Mouse (Mus musculus) heart, embryonic 15.5 days (tissue): Measurements from ENCODE around the gene Ecm1. TPM values are rescaled to one million over a fixed set of nuclear protein-coding genes. Genes with fewer than 3 reads are reported as not detected.

Source experiments
- ATAC-seq: fragments of 200-750 bp; cut with Nextera tagmentation; replicated peaks from 2 replicates; pipeline ENCODE4 v1.8.0; 2017; ENCODE audit warnings: low read depth, moderate TSS enrichment; ENCODE audit not compliant: insufficient number of reproducible peaks, insufficient read depth, low FRiP score
- H3K27ac ChIP-seq: fragments of 300-500 bp; sonication (generic); 2 replicates; pipeline ENCODE4 v1.5.1; 2015; ENCODE audit warnings: mild to moderate bottlenecking, inconsistent platforms
- H3K27me3 ChIP-seq: fragments of 300-500 bp; sonication (generic); 2 replicates; pipeline ENCODE4 v1.6.1; 2015; ENCODE audit warnings: inconsistent platforms
- H3K36me3 ChIP-seq: fragments of 300-500 bp; sonication (generic); 2 replicates; pipeline ENCODE4 v1.6.1; 2015; ENCODE audit warnings: mild to moderate bottlenecking, inconsistent platforms
- H3K4me1 ChIP-seq: fragments of 300-500 bp; sonication (generic); replicated peaks from 2 replicates; pipeline ENCODE4 v1.6.1; 2015; ENCODE audit warnings: inconsistent platforms
- H3K4me2 ChIP-seq: fragments of 300-500 bp; sonication (generic); 2 replicates; pipeline ENCODE4 v1.6.1; 2015; ENCODE audit warnings: inconsistent platforms, mild to moderate bottlenecking, moderate library complexity
- H3K4me3 ChIP-seq: fragments of 300-500 bp; sonication (generic); 2 replicates; pipeline ENCODE4 v1.5.1; 2015; ENCODE audit warnings: mild to moderate bottlenecking, inconsistent platforms
- H3K9ac ChIP-seq: fragments of 300-500 bp; sonication (generic); 2 replicates; pipeline ENCODE4 v1.6.1; 2015; ENCODE audit warnings: mild to moderate bottlenecking, inconsistent platforms
- H3K9me3 ChIP-seq: fragments of 300-500 bp; sonication (generic); replicated peaks from 2 replicates; pipeline ENCODE4 v1.6.1; 2016; ENCODE audit warnings: inconsistent platforms
- WGBS: fragments of 180-500 bp; shearing (Covaris S2); methylation state at CpG from one replicate; pipeline ENCODE4 v1.1.7; 2015; ENCODE audit warnings: mixed read lengths; 5-methylcytosine and 5-hydroxymethylcytosine counted together
- polyA plus RNA-seq: library from polyadenylated mRNA; unstranded; fragments of >200 nt; fragmentation: Nextera tagmentation; extraction: Ambion mirVana; gene quantifications from 2 replicates; pipeline ENCODE4 v1.2.1, GENCODE M21; 2015

Gene Ecm1
- polyA plus RNA-seq, 1 experiment from 2014 or later = 56.3 TPM

DNA sequence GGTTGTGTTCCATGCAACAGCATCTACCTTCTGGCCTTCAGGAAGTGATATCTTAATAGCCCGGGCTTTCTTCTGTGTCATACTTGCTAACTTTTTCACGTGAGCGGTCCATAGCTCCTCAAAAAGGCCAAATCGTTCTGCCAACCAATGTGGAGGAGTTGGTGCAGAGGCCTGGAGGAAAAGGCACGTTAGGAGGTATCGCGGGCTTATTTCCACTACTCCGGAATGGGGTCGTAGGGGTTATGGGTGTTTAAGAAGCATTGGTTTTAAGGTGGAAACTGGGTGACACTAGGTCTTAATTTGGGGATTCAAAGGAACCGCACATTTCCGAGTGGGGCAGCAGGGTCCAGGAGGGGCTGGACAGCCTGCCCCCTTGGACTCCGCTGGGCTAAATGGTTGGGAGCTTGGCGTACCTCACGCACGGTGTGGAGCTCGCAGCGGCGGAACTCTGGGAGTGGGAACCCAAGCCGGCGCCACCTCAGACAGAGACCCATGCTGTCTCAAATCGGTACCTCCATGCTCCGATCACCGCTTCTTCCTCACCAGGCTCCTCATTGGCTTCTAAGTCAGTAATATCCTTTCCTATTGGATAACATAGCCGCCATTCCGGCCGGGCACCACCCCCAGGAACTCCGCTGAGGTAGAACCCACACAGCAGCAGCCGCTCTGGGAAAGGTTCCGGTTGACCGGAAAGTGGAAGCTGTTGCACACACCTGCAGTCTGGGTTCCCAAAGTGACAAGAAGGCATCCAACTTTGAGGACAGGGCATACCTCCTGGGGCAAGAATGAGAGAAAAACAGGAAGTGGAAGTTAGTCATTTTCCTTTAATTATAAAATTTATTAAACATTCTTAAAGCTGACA is 15.2 kb upstream of the Ecm1 start:
- peak; percentile 97 for ATAC-seq
- Histone ChIP-seq H3K27me3 (no peaks in the 10 kb centered on the region), H3K27ac (peak overlapping the region; percentile 69), H3K9ac (peak overlapping the region; percentile 72), H3K36me3 (peaks cover 30% of the 10 kb centered on the region), H3K4me1 (peaks cover 5% of the 10 kb centered on the region; the same call in 1 of the 2 replicates), H3K9me3 (no peaks in the 10 kb centered on the region), H3K4me2 (peak overlapping the region; percentile 65), H3K4me3 (peak overlapping the region; percentile 77)
- WGBS = under 1% methylated on average over 30 of the region's 30 CpGs

DNA sequence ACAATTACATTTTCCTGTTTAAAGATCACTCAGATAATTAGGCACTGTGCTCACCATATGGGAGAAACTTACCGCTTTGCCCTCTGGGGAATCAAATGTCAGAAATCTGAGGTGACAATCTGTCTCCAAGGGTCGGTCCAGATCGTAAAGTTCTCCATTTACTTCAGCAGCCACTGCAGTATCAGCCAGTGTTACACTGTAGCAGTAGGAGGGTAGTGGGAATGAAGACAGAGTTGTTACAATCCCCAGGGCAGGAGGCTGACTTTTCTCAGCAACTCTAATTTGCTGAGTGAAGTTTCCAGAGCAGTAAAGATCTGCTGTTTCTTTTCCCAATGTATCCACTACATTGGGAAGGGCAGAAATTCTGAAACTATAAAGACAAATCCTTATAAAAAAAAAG is 13.6 kb upstream of the Ecm1 start:
- Histone ChIP-seq H3K27me3 (no peaks in the 10 kb centered on the region), H3K9ac (no peak overlapping the region), H3K4me1 (peaks cover 5% of the 10 kb centered on the region; the same call in 1 of the 2 replicates), H3K4me2 (no peak overlapping the region), H3K27ac (no peak overlapping the region), H3K4me3 (no peak overlapping the region), H3K36me3 (peaks cover 46% of the 10 kb centered on the region), H3K9me3 (no peaks in the 10 kb centered on the region)
- ATAC-seq = no peak
- WGBS = 86% methylated on average over 3 of the region's 3 CpGs

DNA sequence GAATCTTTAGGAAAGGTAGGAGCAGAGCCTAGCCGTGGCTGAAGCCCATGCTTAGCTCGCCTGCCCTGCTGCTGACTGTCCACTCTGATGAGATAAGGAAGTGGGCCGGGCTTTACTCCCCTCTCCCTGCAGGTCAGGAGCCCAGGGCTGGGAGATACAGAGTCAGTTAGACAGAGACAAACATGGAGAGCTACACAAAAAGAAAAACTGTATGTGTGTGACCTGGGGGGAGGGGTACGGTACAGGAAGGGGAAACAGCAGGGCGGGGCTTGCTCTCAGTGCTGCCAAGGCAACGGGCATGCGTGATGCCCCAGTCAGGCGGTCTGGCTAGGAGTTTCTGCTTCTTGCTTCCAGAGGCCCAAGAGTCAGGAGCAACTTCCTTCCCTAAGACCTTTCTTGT is 1.0 kb upstream of the Ecm1 start:
- peaks cover 33% of the 10 kb centered on the region for H3K36me3 ChIP-seq
- H3K4me3 ChIP-seq = peak overlapping the region; percentile 11; the same call in 1 of the 2 replicates
- peak; percentile 42 for ATAC-seq
- no peaks in the 10 kb centered on the region for H3K27me3 ChIP-seq
- 22% methylated on average over 8 of the region's 8 CpGs for WGBS
- H3K27ac ChIP-seq = peak overlapping the region; percentile 91
- H3K9me3 ChIP-seq = no peaks in the 10 kb centered on the region
- peak overlapping the region; percentile 34; the same call in 1 of the 2 replicates for H3K9ac ChIP-seq
- H3K4me1 ChIP-seq = peaks cover 46% of the 10 kb centered on the region
- peak overlapping the region; percentile 51 for H3K4me2 ChIP-seq

GRCm38 (mm10) chr3:95735071-95735670 is 4.2 kb downstream of the Ecm1 start:
- H3K4me1 ChIP-seq = peaks cover 50% of the 10 kb centered on the region
- no peak overlapping the region for H3K27ac ChIP-seq
- no peak for ATAC-seq
- no peaks in the 10 kb centered on the region for H3K9me3 ChIP-seq
- no peaks in the 10 kb centered on the region for H3K27me3 ChIP-seq
- no peak overlapping the region for H3K4me3 ChIP-seq
- H3K9ac ChIP-seq = no peak overlapping the region
- no peak overlapping the region for H3K4me2 ChIP-seq
- WGBS = 79% methylated on average over 12 of the region's 12 CpGs
- 0 out of 2 replicates have a peak, but pooled peaks cover 7% of the 10 kb centered on the region for H3K36me3 ChIP-seq

- Histone ChIP-seq H3K27ac (no peak overlapping the region), H3K9ac (no peak overlapping the region), H3K27me3 (no peaks in the 10 kb centered on the region), H3K36me3 (0 out of 2 replicates have a peak, but pooled peaks cover 7% of the 10 kb centered on the region), H3K9me3 (no peaks in the 10 kb centered on the region), H3K4me3 (no peak overlapping the region), H3K4me1 (peaks cover 40% of the 10 kb centered on the region), H3K4me2 (no peak overlapping the region)
- 69% methylated on average over 13 of the region's 13 CpGs for WGBS
- ATAC-seq = no peak
Observed at GRCm38 (mm10) chr3:95734092-95734702, 5.2 kb downstream of the Ecm1 start.

- Histone ChIP-seq H3K4me3 (no peak overlapping the region), H3K4me1 (peaks cover 27% of the 10 kb centered on the region), H3K27me3 (no peaks in the 10 kb centered on the region), H3K27ac (peak overlapping the region; percentile 45), H3K9ac (no peak overlapping the region), H3K9me3 (no peaks in the 10 kb centered on the region), H3K36me3 (0 out of 2 replicates have a peak, but pooled peaks cover 7% of the 10 kb centered on the region), H3K4me2 (no peak overlapping the region)
- WGBS = 55% methylated on average over 11 of the region's 11 CpGs
- ATAC-seq = no peak; the same call in 1 of the 2 replicates
Observed at GRCm38 (mm10) chr3:95732744-95733521, 6.4 kb downstream of the Ecm1 start.

GRCm38 (mm10) chr3:95732297-95732696 is 7.1 kb downstream of the Ecm1 start:
- ATAC-seq = no peak
- Histone ChIP-seq H3K36me3 (0 out of 2 replicates have a peak, but pooled peaks cover 7% of the 10 kb centered on the region), H3K27me3 (no peaks in the 10 kb centered on the region), H3K4me3 (no peak overlapping the region), H3K9ac (no peak overlapping the region), H3K27ac (peak overlapping the region; percentile 45; the same call in 1 of the 2 replicates), H3K4me1 (peaks cover 21% of the 10 kb centered on the region), H3K4me2 (no peak overlapping the region), H3K9me3 (no peaks in the 10 kb centered on the region)
- WGBS = 86% methylated on average over 9 of the region's 9 CpGs

- Histone ChIP-seq H3K9ac (no peak overlapping the region), H3K36me3 (0 out of 2 replicates have a peak, but pooled peaks cover 7% of the 10 kb centered on the region), H3K4me3 (no peak overlapping the region), H3K9me3 (no peaks in the 10 kb centered on the region), H3K4me1 (peaks cover 17% of the 10 kb centered on the region), H3K4me2 (no peak overlapping the region), H3K27me3 (no peaks in the 10 kb centered on the region), H3K27ac (no peak overlapping the region)
- no peak for ATAC-seq
- 92% methylated on average over 4 of the region's 4 CpGs for WGBS
Observed at GRCm38 (mm10) chr3:95731802-95732201, 7.6 kb downstream of the Ecm1 start.

DNA sequence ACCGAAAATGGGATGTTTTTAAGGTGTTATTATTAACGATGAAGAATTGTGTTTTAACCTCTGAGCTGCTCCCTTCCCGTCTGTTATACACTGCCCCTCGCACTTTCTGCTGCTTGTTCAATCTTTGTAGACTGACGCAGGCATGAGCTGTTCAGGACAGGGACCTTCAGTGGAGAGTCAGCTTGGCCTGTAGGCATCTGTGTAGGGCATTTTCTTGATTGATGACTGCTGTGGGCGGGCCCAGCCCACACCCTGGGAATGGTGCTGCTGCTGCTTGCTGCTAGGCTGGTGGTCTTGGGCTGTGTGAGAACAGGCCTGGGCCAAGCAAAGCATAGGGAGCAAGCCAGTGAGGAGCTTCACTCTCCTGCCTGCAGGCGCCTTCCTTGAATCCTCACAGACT is 8.9 kb downstream of the Ecm1 start:
- peaks cover 15% of the 10 kb centered on the region for H3K4me1 ChIP-seq
- no peak overlapping the region for H3K27ac ChIP-seq
- H3K9me3 ChIP-seq = no peaks in the 10 kb centered on the region
- no peak overlapping the region for H3K4me3 ChIP-seq
- H3K4me2 ChIP-seq = no peak overlapping the region
- H3K27me3 ChIP-seq = no peaks in the 10 kb centered on the region
- 0 out of 2 replicates have a peak, but pooled peaks cover 7% of the 10 kb centered on the region for H3K36me3 ChIP-seq
- no peak for ATAC-seq
- no peak overlapping the region for H3K9ac ChIP-seq
- WGBS = 83% methylated on average over 7 of the region's 7 CpGs

DNA sequence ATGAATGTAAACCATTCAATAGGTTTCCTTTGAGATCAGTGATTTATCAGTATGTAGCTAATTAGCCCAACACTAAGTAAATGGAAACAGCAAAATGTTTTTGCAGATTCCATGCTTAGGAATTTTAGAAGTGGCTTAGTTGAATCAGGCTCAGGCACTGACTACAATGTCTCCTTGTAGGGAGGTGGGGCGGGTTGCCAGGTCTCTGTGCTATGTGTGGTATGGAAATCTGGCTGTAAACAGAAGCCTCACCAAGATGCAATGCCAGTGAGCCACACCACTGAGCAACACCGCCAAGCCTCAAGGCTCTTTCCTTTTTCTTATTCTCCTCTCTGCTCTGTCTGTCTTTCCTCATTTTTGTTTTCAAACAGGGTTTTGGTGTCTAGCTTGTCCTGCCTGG is 10.5 kb downstream of the Ecm1 start:
- H3K36me3 ChIP-seq = no peaks in the 10 kb centered on the region
- 69% methylated on average over 2 of the region's 2 CpGs for WGBS
- H3K4me2 ChIP-seq = no peak overlapping the region
- H3K4me1 ChIP-seq = peaks cover 15% of the 10 kb centered on the region
- H3K27ac ChIP-seq = peak overlapping the region; percentile 22; the same call in 1 of the 2 replicates
- ATAC-seq = no peak
- no peak overlapping the region for H3K4me3 ChIP-seq
- H3K27me3 ChIP-seq = no peaks in the 10 kb centered on the region
- no peaks in the 10 kb centered on the region for H3K9me3 ChIP-seq
- no peak overlapping the region for H3K9ac ChIP-seq
